Mouse (Mus musculus) mouse trophoblast stem cell (cell line): ENCODE measurements around the gene Trhr2.

Experiments
- in situ Hi-C, 2 experiments: fragments of 300-500 bp; cut with MseI, MboI; formaldehyde crosslinking; loops; 2 replicates in 1 of 2; 3 replicates in 1 of 2; pipeline ENCODE4 v1.15.1; 2025

The Trhr2 gene

GRCm38 (mm10) chr8:122360696-122361416 lies at the start of gene Trhr2:
Gene Trhr2, minus strand, starts transcription at chr8:122360746.
- in situ Hi-C loops, result loop anchor here in 1 of 2 experiments (10.0 kb wide), 1 partner anchor 86 kb away; no protein-coding TSS in a partner anchor

GRCm38 (mm10) chr8:122407678-122408077 lies 47.1 kb upstream of the Trhr2 start:
- in situ Hi-C loops, result no loop called here

GRCm38 (mm10) chr8:122405146-122405805 lies 44.7 kb upstream of the Trhr2 start:
- in situ Hi-C loops, result no loop called here

GRCm38 (mm10) chr8:122398186-122398585 lies 37.6 kb upstream of the Trhr2 start:
- in situ Hi-C loops, result no loop called here

- in situ Hi-C loops, result no loop called here
Observed at GRCm38 (mm10) chr8:122395291-122395690, 34.7 kb upstream of the Trhr2 start.

- in situ Hi-C loops, result no loop called here
Observed at GRCm38 (mm10) chr8:122393717-122394116, 33.2 kb upstream of the Trhr2 start.

- in situ Hi-C loops, result no loop called here
Observed at GRCm38 (mm10) chr8:122390758-122391157, 30.2 kb upstream of the Trhr2 start.

- in situ Hi-C loops, result no loop called here
Observed at GRCm38 (mm10) chr8:122389357-122389756, 28.8 kb upstream of the Trhr2 start.

GRCm38 (mm10) chr8:122383039-122383438 lies 22.5 kb upstream of the Trhr2 start:
- in situ Hi-C loops, result no loop called here

GRCm38 (mm10) chr8:122376365-122377231 lies 16.1 kb upstream of the Trhr2 start, which contains the start of gene Zc3h18:
Gene Zc3h18, plus strand, starts transcription at chr8:122376609.
- in situ Hi-C loops, result no loop called here

- in situ Hi-C loops, result no loop called here
Observed at GRCm38 (mm10) chr8:122375751-122376364, 15.3 kb upstream of the Trhr2 start.

GRCm38 (mm10) chr8:122375320-122375719 lies 14.8 kb upstream of the Trhr2 start:
- in situ Hi-C loops, result no loop called here

GRCm38 (mm10) chr8:122371706-122372105 lies 11.2 kb upstream of the Trhr2 start:
- in situ Hi-C loops, result loop anchor here in 1 of 2 experiments (5.0 kb wide), 1 partner anchor 99 kb away; no protein-coding TSS in a partner anchor

- in situ Hi-C loops, result loop anchor here (5.0 to 10.0 kb wide), 2 partner anchors 95 to 97 kb away; no protein-coding TSS in a partner anchor
Observed at GRCm38 (mm10) chr8:122369665-122370064, 9.1 kb upstream of the Trhr2 start.

GRCm38 (mm10) chr8:122368494-122368893 lies 7.9 kb upstream of the Trhr2 start:
- in situ Hi-C loops, result loop anchor here in 1 of 2 experiments (10.0 kb wide), 1 partner anchor 94 kb away; no protein-coding TSS in a partner anchor

- in situ Hi-C loops, result loop anchor here in 1 of 2 experiments (10.0 kb wide), 1 partner anchor 88 kb away; no protein-coding TSS in a partner anchor
Observed at GRCm38 (mm10) chr8:122362967-122363366, 2.4 kb upstream of the Trhr2 start.

- in situ Hi-C loops, result loop anchor here in 1 of 2 experiments (10.0 kb wide), 1 partner anchor 87 kb away; no protein-coding TSS in a partner anchor
Observed at GRCm38 (mm10) chr8:122362271-122362670, 1.7 kb upstream of the Trhr2 start.

- in situ Hi-C loops, result no loop called here
Observed at GRCm38 (mm10) chr8:122359111-122359775, 1.3 kb downstream of the Trhr2 start.

- in situ Hi-C loops, result no loop called here
Observed at GRCm38 (mm10) chr8:122357641-122358040, 2.9 kb downstream of the Trhr2 start.

- in situ Hi-C loops, result no loop called here
Observed at GRCm38 (mm10) chr8:122357202-122357601, 3.3 kb downstream of the Trhr2 start.
